Mouse (Mus musculus) forebrain, embryonic 12.5 days (tissue): ENCODE data around the gene Rgs9. TPM values are rescaled to one million over a fixed set of nuclear protein-coding genes. Genes with fewer than 3 reads are reported as not detected.

Source experiments
- ATAC-seq: fragments of 200-750 bp; cut with Nextera tagmentation; 2 replicates; pipeline ENCODE4 v1.8.0; 2017; ENCODE audit warnings: moderate TSS enrichment; ENCODE audit not compliant: low FRiP score
- H3K27ac ChIP-seq: fragments of 300-500 bp; sonication (generic); 2 replicates; pipeline ENCODE4 v1.5.1; 2016; ENCODE audit warnings: mild to moderate bottlenecking
- H3K27me3 ChIP-seq: fragments of 300-500 bp; sonication (generic); 2 replicates; pipeline ENCODE4 v1.6.1; 2016; ENCODE audit warnings: mild to moderate bottlenecking
- H3K36me3 ChIP-seq: fragments of 300-500 bp; sonication (generic); replicated peaks from 2 replicates; pipeline ENCODE4 v1.6.1; 2016; ENCODE audit warnings: mild to moderate bottlenecking
- H3K4me1 ChIP-seq: fragments of 300-500 bp; sonication (generic); 2 replicates; pipeline ENCODE4 v1.6.1; 2016
- H3K4me2 ChIP-seq: fragments of 300-500 bp; sonication (generic); 2 replicates; pipeline ENCODE4 v1.6.1; 2016; ENCODE audit warnings: mild to moderate bottlenecking, moderate library complexity
- H3K4me3 ChIP-seq: fragments of 300-500 bp; sonication (generic); replicated peaks from 2 replicates; pipeline ENCODE4 v1.5.1; 2016; ENCODE audit warnings: mild to moderate bottlenecking
- H3K9ac ChIP-seq: fragments of 300-500 bp; sonication (generic); 2 replicates; pipeline ENCODE4 v1.6.1; 2016; ENCODE audit warnings: mild to moderate bottlenecking
- H3K9me3 ChIP-seq: fragments of 300-500 bp; sonication (generic); 2 replicates; pipeline ENCODE4 v1.6.1; 2016
- WGBS: fragments of 180-500 bp; shearing (Covaris S2); methylation state at CpG from one replicate; pipeline ENCODE4 v1.1.7; 2016; 5-methylcytosine and 5-hydroxymethylcytosine counted together
- polyA plus RNA-seq: library from polyadenylated mRNA; unstranded; fragments of >200 nt; fragmentation: Nextera tagmentation; extraction: Ambion mirVana; gene quantifications from 2 replicates; pipeline ENCODE4 v1.2.1, GENCODE M21; 2016

The Rgs9 gene
- polyA plus RNA-seq, 1 experiment from 2014 or later: 2.1 TPM

DNA sequence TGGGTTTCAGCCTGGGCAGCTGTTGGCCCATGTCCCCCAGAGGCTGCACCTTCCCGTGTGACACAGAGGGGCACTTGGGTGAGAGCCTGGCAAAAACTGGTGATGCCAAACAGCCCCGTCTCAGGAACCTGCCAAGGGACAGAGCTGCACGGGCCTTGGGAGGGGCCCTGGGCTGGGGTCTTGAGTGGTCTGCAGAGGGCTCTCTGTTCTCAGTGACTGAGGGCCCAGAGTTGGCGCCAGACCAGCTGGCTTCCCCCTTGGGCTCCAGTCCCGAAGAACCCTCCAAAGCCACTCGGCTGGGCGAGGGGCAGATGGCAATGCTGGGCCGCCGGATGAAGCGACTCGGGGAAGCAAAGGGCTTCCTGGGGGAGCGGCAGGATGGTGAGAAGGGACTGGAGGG lies 70.8 kb downstream of the Rgs9 start:
- 91% methylated on average over 12 of the region's 12 CpGs for WGBS
- H3K27ac ChIP-seq: no peak overlapping the region
- ATAC-seq: no peak
- H3K4me3 ChIP-seq: no peak overlapping the region
- H3K27me3 ChIP-seq: no peaks in the 10 kb centered on the region
- H3K36me3 ChIP-seq: no peaks in the 10 kb centered on the region
- H3K4me1 ChIP-seq: no peaks in the 10 kb centered on the region
- H3K9me3 ChIP-seq: no peaks in the 10 kb centered on the region
- H3K4me2 ChIP-seq: no peak overlapping the region
- H3K9ac ChIP-seq: no peak overlapping the region

DNA sequence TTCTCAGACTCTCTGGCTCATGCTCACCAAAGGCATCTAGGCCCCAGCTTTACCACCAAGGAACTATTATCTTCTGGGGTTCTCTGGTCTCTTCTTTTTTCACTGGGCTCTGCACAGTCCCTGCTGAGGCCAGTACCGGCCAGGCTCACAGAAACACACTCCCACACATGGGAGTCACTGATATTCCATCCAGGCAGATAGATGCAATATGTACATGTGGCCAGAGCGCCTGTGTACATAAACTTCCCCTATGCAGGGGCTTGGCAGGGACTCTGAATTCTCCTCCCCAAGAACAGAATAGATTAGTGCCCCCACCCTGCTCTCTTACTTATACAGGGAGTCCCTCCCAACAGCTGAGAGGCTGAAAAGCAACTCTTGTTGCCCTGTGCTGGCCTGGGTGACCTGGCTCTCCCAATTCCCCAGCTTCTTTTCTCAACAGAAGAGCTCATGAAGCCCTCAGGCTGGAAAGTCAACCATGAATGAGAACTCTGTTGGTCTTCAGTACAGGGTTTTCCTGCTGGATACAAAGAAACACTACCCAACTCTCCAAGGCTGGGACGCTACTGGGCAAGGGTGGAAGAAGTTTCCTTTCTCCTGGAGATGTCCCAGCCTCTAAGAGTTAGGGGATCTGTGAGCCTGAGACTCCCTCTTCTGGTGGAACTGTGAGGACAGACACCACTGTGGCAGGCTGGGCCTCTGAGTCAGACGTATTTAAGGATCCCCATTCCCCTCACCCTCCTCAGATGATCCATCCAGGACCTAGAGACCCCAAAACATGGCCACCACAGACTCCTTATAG lies 76.5 kb downstream of the Rgs9 start:
- Histone ChIP-seq H3K4me1 (peaks cover 18% of the 10 kb centered on the region), H3K27ac (no peak overlapping the region), H3K4me2 (no peak overlapping the region), H3K9me3 (no peaks in the 10 kb centered on the region), H3K27me3 (peaks cover 8% of the 10 kb centered on the region; the same call in 1 of the 2 replicates), H3K9ac (no peak overlapping the region), H3K4me3 (no peak overlapping the region), H3K36me3 (no peaks in the 10 kb centered on the region)
- no peak for ATAC-seq
- WGBS: 44% methylated on average over 4 of the region's 4 CpGs

DNA sequence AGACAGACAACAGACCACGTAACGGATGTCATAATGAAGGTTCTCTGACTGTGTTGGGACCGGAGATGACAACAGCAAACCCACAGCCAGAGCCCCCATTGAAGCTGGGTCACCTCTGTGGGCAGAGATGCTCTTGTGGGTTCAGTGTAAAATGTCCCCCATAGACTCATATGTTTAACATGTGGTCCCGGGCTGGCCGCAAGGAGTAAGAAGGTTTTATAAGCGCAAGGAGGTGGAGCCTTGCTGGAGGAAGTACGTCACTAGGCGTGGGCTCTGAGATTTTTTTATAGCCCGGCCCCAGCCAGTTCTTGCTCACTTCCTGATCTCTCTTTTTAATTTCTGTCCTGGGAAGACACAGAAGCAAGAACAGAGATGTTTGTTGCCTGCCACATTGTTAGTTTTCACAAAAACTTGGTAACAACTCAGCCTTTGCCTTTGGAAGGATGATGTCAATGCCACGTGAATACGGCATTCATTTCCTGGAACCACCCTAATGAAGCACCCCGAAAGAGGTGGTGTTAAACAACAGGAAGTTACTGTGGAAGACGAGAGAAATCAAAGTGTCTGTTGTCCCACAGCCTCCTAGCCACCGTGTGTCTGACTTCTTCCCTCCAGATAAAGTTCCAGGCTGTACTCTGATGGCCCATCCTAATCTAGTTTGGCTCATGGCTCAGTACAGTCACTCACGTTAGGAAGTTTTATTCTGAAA lies 79.1 kb downstream of the Rgs9 start:
- peaks cover 13% of the 10 kb centered on the region; the same call in 1 of the 2 replicates for H3K27me3 ChIP-seq
- H3K4me3 ChIP-seq: no peak overlapping the region
- H3K9ac ChIP-seq: no peak overlapping the region
- H3K36me3 ChIP-seq: no peaks in the 10 kb centered on the region
- 84% methylated on average over 15 of the region's 15 CpGs for WGBS
- no peak overlapping the region for H3K27ac ChIP-seq
- H3K4me1 ChIP-seq: peaks cover 18% of the 10 kb centered on the region
- no peaks in the 10 kb centered on the region for H3K9me3 ChIP-seq
- ATAC-seq: no peak
- H3K4me2 ChIP-seq: no peak overlapping the region

DNA sequence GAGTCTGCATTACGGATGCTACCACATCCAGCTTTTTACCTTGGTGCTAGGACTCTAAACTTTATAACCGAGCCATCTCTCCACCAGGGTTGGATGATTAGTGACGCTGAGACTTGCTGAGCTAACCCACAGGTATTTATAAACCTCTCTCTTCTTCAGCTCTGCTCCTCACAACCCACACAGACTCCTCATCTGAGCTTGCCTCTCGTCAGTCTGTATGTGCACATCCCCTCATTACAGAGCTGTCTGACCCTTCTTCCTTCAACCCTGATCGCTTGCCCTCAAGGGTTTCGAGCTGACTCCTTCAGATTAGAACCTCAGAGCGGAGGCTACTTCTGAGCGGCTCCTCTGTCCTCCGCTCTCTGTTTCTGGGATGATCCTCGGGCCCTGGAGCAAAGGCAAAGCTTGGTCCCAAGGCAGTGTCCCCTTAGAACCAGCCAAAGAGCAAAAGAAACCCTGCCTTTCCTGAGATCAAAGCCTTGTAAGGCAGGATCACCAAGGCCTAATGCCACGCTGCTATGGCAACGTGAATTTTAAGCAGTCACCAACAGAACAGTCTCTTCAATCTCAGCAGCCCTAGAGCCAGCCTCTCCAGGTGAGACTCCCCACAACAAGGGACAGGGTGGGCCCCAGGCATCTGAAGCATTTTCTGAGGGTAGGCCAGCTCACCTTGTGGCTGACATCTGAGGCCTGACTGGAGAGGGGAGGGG lies 79.9 kb downstream of the Rgs9 start:
- no peaks in the 10 kb centered on the region for H3K36me3 ChIP-seq
- 34% methylated on average over 12 of the region's 12 CpGs for WGBS
- no peaks in the 10 kb centered on the region for H3K9me3 ChIP-seq
- no peak overlapping the region for H3K4me3 ChIP-seq
- H3K4me2 ChIP-seq: 0 out of 2 replicates have a peak overlapping the region, but pooled peaks have one; percentile 2
- H3K27ac ChIP-seq: 0 out of 2 replicates have a peak overlapping the region, but pooled peaks have one; percentile 42
- H3K4me1 ChIP-seq: peaks cover 18% of the 10 kb centered on the region
- H3K27me3 ChIP-seq: peaks cover 20% of the 10 kb centered on the region; the same call in 1 of the 2 replicates
- peak overlapping the region; percentile 29; the same call in 1 of the 2 replicates for H3K9ac ChIP-seq
- ATAC-seq: peak; percentile 55; the same call in 1 of the 2 replicates

DNA sequence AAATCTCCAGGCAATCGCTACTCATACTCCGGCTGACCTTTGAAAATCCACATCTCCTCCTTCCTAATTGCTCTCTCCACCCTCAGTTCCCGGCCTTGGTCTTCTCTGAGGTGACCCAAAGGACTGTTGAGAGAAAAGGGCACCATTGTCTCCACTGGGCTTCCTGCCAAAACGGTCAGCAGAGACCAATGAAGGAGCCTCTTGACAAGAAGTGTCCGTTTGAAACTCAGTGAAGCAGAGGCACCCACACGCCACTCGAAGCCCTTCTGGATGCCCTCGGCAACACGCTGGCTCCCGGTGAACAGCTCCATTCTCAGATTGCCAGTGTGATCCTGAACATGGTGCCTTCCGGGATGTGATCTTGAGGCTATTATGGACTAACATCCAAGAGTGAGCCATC lies 87.2 kb downstream of the Rgs9 start:
- WGBS: 20% methylated on average over 11 of the region's 11 CpGs
- H3K4me2 ChIP-seq: peak overlapping the region; percentile 13
- H3K4me3 ChIP-seq: no peak overlapping the region
- H3K9me3 ChIP-seq: no peaks in the 10 kb centered on the region
- H3K27ac ChIP-seq: no peak overlapping the region
- H3K9ac ChIP-seq: no peak overlapping the region
- peaks cover 29% of the 10 kb centered on the region for H3K27me3 ChIP-seq
- no peaks in the 10 kb centered on the region for H3K36me3 ChIP-seq
- peak; percentile 51; the same call in 1 of the 2 replicates for ATAC-seq
- H3K4me1 ChIP-seq: peaks cover 28% of the 10 kb centered on the region

DNA sequence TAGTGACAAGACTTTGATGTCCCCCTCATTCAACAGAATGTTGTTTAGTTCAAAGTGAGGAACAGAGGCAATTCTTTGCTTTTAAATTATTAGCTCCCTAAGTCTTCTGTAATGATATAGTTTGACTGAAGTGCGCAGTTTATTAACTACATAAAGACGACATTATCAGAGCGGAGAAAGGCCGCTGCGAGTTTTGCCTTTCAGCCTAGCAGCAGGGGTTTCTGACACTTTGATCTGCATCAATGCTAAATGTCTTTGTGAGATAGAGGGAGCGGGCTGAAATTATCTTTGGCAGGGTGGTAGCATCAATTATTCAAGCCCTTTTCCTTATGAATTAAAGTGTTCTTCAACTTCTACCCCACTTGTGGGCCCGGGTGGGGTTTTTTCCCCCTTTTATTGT lies 87.6 kb downstream of the Rgs9 start:
- ATAC-seq: no peak

DNA sequence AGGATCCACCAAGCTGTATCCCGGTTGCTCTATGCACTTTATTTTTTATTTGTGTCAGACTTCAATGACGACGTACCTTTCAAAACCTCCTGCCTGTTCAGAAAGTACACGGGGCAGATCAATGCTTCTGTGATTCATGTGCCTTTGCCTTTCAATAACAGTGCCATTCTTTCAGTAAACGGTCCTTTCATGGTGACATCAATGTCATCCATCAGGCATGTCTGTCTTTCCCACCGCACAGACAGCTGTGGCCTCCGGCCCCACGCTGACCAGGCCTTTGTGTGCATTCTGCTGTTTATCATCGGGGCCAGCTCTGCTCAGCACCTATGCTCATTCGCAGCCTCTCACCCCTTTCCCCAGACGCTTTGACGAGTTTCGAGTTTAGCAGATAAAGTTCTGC lies 91.2 kb downstream of the Rgs9 start:
- Histone ChIP-seq H3K9ac (no peak overlapping the region), H3K4me2 (no peak overlapping the region), H3K9me3 (no peaks in the 10 kb centered on the region), H3K27me3 (peaks cover 24% of the 10 kb centered on the region), H3K4me3 (no peak overlapping the region), H3K36me3 (no peaks in the 10 kb centered on the region), H3K4me1 (peaks cover 31% of the 10 kb centered on the region), H3K27ac (no peak overlapping the region)
- 24% methylated on average over 13 of the region's 13 CpGs for WGBS
- ATAC-seq: no peak

More for the DNA sequence above, 87.6 kb downstream of the Rgs9 start:
- peaks cover 31% of the 10 kb centered on the region for H3K4me1 ChIP-seq
- H3K9ac ChIP-seq: no peak overlapping the region
- no peaks in the 10 kb centered on the region for H3K9me3 ChIP-seq
- no peaks in the 10 kb centered on the region for H3K36me3 ChIP-seq
- H3K27me3 ChIP-seq: peaks cover 29% of the 10 kb centered on the region
- 18% methylated on average over 7 of the region's 7 CpGs for whole genome bisulfite sequencing
- H3K4me3 ChIP-seq: no peak overlapping the region
- no peak overlapping the region for H3K27ac ChIP-seq
- peak overlapping the region; percentile 13 for H3K4me2 ChIP-seq

DNA sequence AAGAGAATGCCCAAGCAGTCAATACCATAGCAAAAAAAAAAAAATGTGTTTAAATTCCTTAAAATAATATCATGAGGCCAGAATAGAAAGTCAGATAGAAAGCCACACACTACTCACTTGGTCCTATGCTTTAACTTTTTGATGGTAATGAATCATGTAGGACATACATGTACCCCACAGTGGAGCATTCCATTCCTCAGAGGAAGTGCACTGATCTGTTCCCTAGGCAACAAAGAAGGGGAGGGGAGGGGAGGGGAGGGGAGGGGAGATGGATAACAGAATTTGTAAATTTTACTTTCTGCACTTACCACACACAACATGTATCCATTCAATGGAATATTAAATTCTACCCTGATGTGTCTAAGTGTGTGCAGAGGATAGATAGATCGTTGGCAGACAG lies 91.9 kb downstream of the Rgs9 start:
- H3K4me3 ChIP-seq: no peak overlapping the region
- H3K27me3 ChIP-seq: peaks cover 24% of the 10 kb centered on the region
- no peak overlapping the region for H3K4me2 ChIP-seq
- WGBS: 94% methylated on average over 1 of the region's 1 CpGs
- no peak overlapping the region for H3K27ac ChIP-seq
- no peak overlapping the region for H3K9ac ChIP-seq
- peaks cover 31% of the 10 kb centered on the region for H3K4me1 ChIP-seq
- H3K36me3 ChIP-seq: no peaks in the 10 kb centered on the region
- no peak for ATAC-seq
- no peaks in the 10 kb centered on the region for H3K9me3 ChIP-seq

DNA sequence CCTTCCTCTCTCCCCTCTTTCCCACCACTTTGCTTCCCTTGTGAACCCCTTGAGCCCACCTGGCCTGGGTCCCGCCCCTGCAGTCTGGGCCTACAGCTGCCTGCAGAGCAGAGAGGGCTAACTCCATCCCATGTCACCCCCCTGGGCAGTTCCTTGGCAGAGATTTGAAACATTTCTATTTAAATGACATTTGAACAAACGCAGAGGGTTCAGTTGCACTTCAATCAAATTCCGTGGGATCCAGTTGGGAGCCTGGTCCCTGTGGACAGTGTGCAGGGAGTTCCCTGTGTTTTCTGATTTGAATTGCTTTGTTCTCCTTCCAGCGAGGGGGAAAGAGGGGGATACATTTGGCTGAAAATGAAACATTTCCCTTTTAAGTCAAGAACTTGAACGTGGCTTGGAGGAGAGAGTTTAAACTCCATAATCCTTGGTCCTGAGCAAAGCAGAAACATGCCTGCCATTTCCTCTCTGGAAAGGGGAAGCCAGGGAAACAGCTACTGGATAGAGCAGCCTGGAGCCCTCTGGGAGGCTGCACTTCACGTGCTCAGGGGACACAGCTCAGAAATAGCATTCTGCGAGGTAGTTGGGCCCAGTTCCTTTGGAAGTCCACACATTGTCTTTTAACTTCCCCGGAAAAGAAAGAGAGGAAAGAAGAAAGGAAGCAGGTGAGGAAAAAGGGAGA lies 98.2 kb downstream of the Rgs9 start:
- WGBS: 41% methylated on average over 8 of the region's 8 CpGs
- H3K36me3 ChIP-seq: no peaks in the 10 kb centered on the region
- no peak for ATAC-seq
- no peak overlapping the region for H3K4me3 ChIP-seq
- H3K4me1 ChIP-seq: peaks cover 12% of the 10 kb centered on the region
- H3K27ac ChIP-seq: no peak overlapping the region
- H3K4me2 ChIP-seq: no peak overlapping the region
- no peaks in the 10 kb centered on the region for H3K9me3 ChIP-seq
- H3K9ac ChIP-seq: no peak overlapping the region
- H3K27me3 ChIP-seq: peaks cover 7% of the 10 kb centered on the region; the same call in 1 of the 2 replicates

DNA sequence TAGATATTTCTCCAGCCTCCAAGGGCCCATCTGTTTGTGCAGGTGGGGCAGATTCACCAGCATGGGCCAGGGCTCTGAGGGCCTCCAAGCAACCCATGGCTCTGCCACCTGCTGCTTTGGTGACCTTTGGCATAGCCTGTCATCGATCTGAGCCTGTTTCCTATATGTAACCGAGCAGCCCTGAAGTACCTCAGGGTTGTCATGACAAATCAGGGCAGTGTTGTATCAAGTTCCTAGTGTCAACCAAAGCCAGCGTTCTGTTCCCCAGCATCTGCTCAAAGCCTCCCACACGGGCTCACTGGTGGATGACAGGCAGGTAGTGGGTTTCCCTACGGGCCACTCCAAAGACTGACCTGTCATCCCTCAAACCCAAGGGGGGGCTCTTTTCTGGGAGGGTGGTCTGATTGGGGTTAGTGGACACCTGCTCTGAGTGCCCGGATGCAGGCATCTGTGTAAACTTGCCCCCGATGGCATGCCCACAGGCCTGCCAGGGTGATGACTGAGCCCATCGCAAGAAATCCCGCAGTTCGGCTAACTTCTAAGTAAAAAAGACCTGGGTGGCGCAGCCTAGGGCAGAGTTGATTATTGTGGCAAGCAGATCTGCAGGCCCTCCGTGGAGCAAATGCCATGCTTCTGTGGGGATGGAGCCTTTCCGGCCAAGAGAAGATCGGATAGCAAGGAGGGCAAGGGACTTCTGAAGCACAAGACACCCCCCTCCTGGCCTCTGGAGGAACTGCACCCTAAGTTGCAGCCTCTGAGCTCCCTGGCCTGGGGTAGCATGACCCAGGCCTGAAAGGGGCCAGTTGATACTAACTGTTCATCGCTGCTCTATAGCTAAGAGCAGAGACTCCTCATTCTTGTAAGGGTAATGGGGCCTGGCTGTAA lies 105.0 kb downstream of the Rgs9 start:
- peak; percentile 49; the same call in 1 of the 2 replicates for ATAC-seq
- no peaks in the 10 kb centered on the region for H3K36me3 ChIP-seq
- no peaks in the 10 kb centered on the region for H3K9me3 ChIP-seq
- H3K9ac ChIP-seq: no peak overlapping the region
- WGBS: 51% methylated on average over 15 of the region's 15 CpGs
- H3K4me1 ChIP-seq: peaks cover 4% of the 10 kb centered on the region
- H3K27ac ChIP-seq: no peak overlapping the region
- peaks cover 3% of the 10 kb centered on the region; the same call in 1 of the 2 replicates for H3K27me3 ChIP-seq
- H3K4me2 ChIP-seq: 0 out of 2 replicates have a peak overlapping the region, but pooled peaks have one; percentile 13
- no peak overlapping the region for H3K4me3 ChIP-seq

DNA sequence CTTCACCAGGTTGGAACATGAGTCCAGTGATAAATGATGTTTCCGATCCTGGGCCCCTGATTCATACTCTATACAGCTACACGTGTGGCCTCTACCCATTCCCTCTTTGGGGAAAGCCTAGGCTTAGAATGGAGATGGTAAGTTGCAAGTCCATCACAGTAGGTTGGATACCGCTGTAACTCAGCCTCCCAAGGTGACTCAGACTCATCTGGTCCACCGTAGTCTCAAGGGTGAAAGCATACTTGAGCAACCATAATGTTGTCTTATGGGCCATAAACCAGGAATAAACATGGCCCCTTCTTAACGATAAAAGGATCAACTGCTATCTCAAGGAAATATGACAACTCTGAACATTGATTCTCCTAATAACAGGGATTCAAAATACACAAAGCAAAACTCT lies 109.7 kb downstream of the Rgs9 start:
- Histone ChIP-seq H3K4me3 (no peak overlapping the region), H3K27me3 (no peaks in the 10 kb centered on the region), H3K27ac (no peak overlapping the region), H3K4me1 (peaks cover 4% of the 10 kb centered on the region), H3K36me3 (no peaks in the 10 kb centered on the region), H3K4me2 (no peak overlapping the region), H3K9me3 (no peaks in the 10 kb centered on the region), H3K9ac (no peak overlapping the region)
- WGBS: 95% methylated on average over 5 of the region's 5 CpGs
- no peak for ATAC-seq
